Mouse (Mus musculus) natural killer cell, adult 2 months (primary cell): ENCODE measurements around the gene Rnh1.

Experiments used
- DNase-seq, 2 experiments: peaks; one replicate each; pipeline ENCODE4 v3.0.0; 2022; ENCODE audit warnings: low spot score in 2 of 2

Gene Rnh1

GRCm38 (mm10) chr7:141172116-141173006, at the start of gene Rnh1:
Gene Rnh1, minus strand, starts transcription at chr7:141172857.
- peak; percentile 86 for DNase-seq

GRCm38 (mm10) chr7:141222126-141222467, 49.4 kb upstream of the Rnh1 start:
- no peak for DNase-seq

GRCm38 (mm10) chr7:141221249-141222125, 48.8 kb upstream of the Rnh1 start:
- peak; percentile 90 to 92 for DNase-seq

GRCm38 (mm10) chr7:141220377-141220776, 47.7 kb upstream of the Rnh1 start:
- no peak for DNase-seq

- no peak for DNase-seq
Measured at GRCm38 (mm10) chr7:141219558-141220099, 47.0 kb upstream of the Rnh1 start.

- no peak for DNase-seq
Measured at GRCm38 (mm10) chr7:141218557-141219133, 46.0 kb upstream of the Rnh1 start.

- DNase-seq = no peak
Measured at GRCm38 (mm10) chr7:141218141-141218540, 45.5 kb upstream of the Rnh1 start.

GRCm38 (mm10) chr7:141217343-141218013, 44.8 kb upstream of the Rnh1 start:
- no peak for DNase-seq

GRCm38 (mm10) chr7:141216894-141217293, 44.2 kb upstream of the Rnh1 start:
- DNase-seq = no peak

GRCm38 (mm10) chr7:141215880-141216733, 43.5 kb upstream of the Rnh1 start:
- peak in 1 of 2 experiments; percentile 46 for DNase-seq

GRCm38 (mm10) chr7:141215101-141215879, 42.6 kb upstream of the Rnh1 start, which contains the start of gene Rassf7:
Gene Rassf7, plus strand, starts transcription at chr7:141215860.
- DNase-seq = peak; percentile 90 to 97

- DNase-seq = no peak
Measured at GRCm38 (mm10) chr7:141214310-141214709, 41.7 kb upstream of the Rnh1 start.

GRCm38 (mm10) chr7:141213605-141214235, 41.1 kb upstream of the Rnh1 start, which contains the start of gene Lmntd2:
Gene Lmntd2, minus strand, starts transcription at chr7:141214080.
- DNase-seq = no peak

GRCm38 (mm10) chr7:141213133-141213532, 40.5 kb upstream of the Rnh1 start:
- DNase-seq = no peak

GRCm38 (mm10) chr7:141210606-141211131, 38.0 kb upstream of the Rnh1 start:
- no peak for DNase-seq

- no peak for DNase-seq
Measured at GRCm38 (mm10) chr7:141210137-141210536, 37.5 kb upstream of the Rnh1 start.

- DNase-seq = no peak
Measured at GRCm38 (mm10) chr7:141209526-141209925, 36.9 kb upstream of the Rnh1 start.

GRCm38 (mm10) chr7:141206182-141206937, 33.7 kb upstream of the Rnh1 start:
- no peak for DNase-seq
